Mouse (Mus musculus) cerebellum, postnatal 14 days (tissue): ENCODE measurements around the gene Olfr707.
A peak's percentile ranks its signal among the peaks of the same experiment; 100 is the strongest.
"Not testable (repeated sequence)": the region's sequence is repeated elsewhere in the genome, so short reads cannot be mapped to it uniquely, and the experiment has no call there.

ENCODE experiments used
- DNase-seq, 2 experiments: peaks; one replicate each; pipeline ENCODE4 v3.0.0; 2021; ENCODE audit warnings: mixed read lengths in 2 of 2

Gene Olfr707

GRCm38 (mm10) chr7:106901141-106901540 lies at the start of gene Olfr707:
Gene Olfr707 (minus strand): TSS chr7:106901241.
- DNase-seq, result not testable (repeated sequence)

GRCm38 (mm10) chr7:106948212-106948611 lies 47.2 kb upstream of the Olfr707 start, which contains the start of gene Olfr710:
Gene Olfr710 (minus strand): TSS chr7:106948312.
- DNase-seq, result no peak

- DNase-seq, result no peak
Measured at GRCm38 (mm10) chr7:106932119-106932518, 31.1 kb upstream of the Olfr707 start, which contains the start of gene Olfr709-ps1. Gene Olfr709-ps1 (minus strand): TSS chr7:106932219.

- peak; percentile 0 to 3 for DNase-seq
Measured at GRCm38 (mm10) chr7:106920961-106921360, 19.9 kb upstream of the Olfr707 start.

- no peak for DNase-seq
Measured at GRCm38 (mm10) chr7:106907676-106908075, 6.6 kb upstream of the Olfr707 start, which contains the start of gene Olfr1532-ps1. Gene Olfr1532-ps1 (plus strand): TSS chr7:106908001.

- no peak for DNase-seq
Measured at GRCm38 (mm10) chr7:106888062-106888461, 13.0 kb downstream of the Olfr707 start, which contains the start of gene Olfr706. Gene Olfr706 (minus strand): TSS chr7:106888162.

- DNase-seq, result no peak
Measured at GRCm38 (mm10) chr7:106876791-106877190, 24.2 kb downstream of the Olfr707 start, which contains the start of gene Olfr705. Gene Olfr705 (minus strand): TSS chr7:106876891.

- DNase-seq, result no peak
Measured at GRCm38 (mm10) chr7:106862885-106863284, 38.2 kb downstream of the Olfr707 start, which contains the start of gene Olfr704. Gene Olfr704 (plus strand): TSS chr7:106863185.

- no peak for DNase-seq
Measured at GRCm38 (mm10) chr7:106843060-106843459, 58.0 kb downstream of the Olfr707 start, which contains the start of gene Olfr703. Gene Olfr703 (plus strand): TSS chr7:106843360.
